Mouse (Mus musculus) macrophage (primary cell): ENCODE results near the gene Gli2. TPM values are rescaled to one million over a fixed set of nuclear protein-coding genes. Genes with fewer than 3 reads are reported as not detected.

Experiments
- H3K27ac ChIP-seq: fragments of 350-480 bp; formaldehyde crosslinking; 2 replicates; pipeline ENCODE4 v1.9.0; 2021
- H3K36me3 ChIP-seq: fragments of 350-480 bp; formaldehyde crosslinking; 2 replicates; pipeline ENCODE4 v1.9.0; 2021; ENCODE audit errors: inconsistent target
- H3K4me3 ChIP-seq: fragments of 350-480 bp; formaldehyde crosslinking; 2 replicates; pipeline ENCODE4 v1.9.0; 2021; ENCODE audit errors: inconsistent target
- H3K79me2 ChIP-seq: fragments of 350-480 bp; formaldehyde crosslinking; 2 replicates; pipeline ENCODE4 v1.9.0; 2021; ENCODE audit errors: inconsistent target
- WGBS: methylation state at CpG from one replicate; pipeline ENCODE4 v1.1.7; 2026; ENCODE audit warnings: inconsistent platforms; ENCODE audit not compliant: missing documents; 5-methylcytosine and 5-hydroxymethylcytosine counted together
- polyA plus RNA-seq: library from polyadenylated mRNA; stranded (reverse); fragments of 250-400 nt; gene quantifications from 3 replicates; pipeline ENCODE4 v1.2.4, GENCODE M21; 2018; ENCODE audit warnings: inconsistent platforms
- total RNA-seq, 78 experiments: library from RNA; depleted of rRNA; stranded (reverse); fragments of 250-400 nt; gene quantifications; 1 replicate in 9 of 78; 2 replicates in 24 of 78; 3 replicates in 43 of 78; 4 replicates in 2 of 78; pipeline ENCODE4 v1.2.4; 2018; ENCODE audit warnings: inconsistent platforms in 56 of 78

Gene Gli2
- 1 to 10 TPM in 1 of 26 experiments, not detected in 25; 1.1 TPM for total RNA-seq (2018; cell fraction: chromatin; rRNA removed)
- not detected for total RNA-seq (2018; cell fraction: cytosol; rRNA removed)
- total RNA-seq (2018; cell fraction: nucleus; rRNA removed): under 1 TPM in 1 of 26 experiments, not detected in 25; 0.48 TPM
- not detected in 3 replicates for polyA plus RNA-seq

DNA sequence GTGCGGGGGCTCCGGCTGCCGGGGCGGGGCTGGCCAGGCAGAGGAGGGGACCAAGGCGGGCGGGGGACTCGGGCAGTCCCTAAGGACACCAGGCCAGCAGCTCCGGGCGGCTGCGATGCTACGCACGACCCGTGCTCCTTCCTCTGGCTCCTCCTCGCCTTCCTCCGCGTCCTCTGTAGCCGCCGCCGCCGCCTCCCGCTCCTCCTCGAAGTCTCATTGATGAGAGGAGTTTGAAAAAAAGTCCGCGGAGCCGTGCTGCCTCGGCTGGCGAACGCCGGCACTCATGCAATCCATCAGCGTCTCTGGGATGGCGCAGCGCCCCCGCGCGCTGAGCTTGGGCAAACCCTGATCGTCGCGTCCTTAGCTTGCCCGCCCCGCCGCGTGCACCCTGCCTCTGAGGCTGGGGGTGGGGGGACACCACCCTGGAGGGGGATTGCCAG, at the start of gene Gli2:
Gene Gli2 (minus strand): TSS at position 218 of the 440 bp plus-strand sequence.
- Histone ChIP-seq H3K4me3 (no peak within 1 kb of the TSS), H3K36me3 (no peaks in the 10 kb centered on the region), H3K27ac (no peak within 1 kb of the TSS), H3K79me2 (no peaks in the 10 kb centered on the region)
- WGBS: under 1% methylated on average over 42 of the region's 42 CpGs

DNA sequence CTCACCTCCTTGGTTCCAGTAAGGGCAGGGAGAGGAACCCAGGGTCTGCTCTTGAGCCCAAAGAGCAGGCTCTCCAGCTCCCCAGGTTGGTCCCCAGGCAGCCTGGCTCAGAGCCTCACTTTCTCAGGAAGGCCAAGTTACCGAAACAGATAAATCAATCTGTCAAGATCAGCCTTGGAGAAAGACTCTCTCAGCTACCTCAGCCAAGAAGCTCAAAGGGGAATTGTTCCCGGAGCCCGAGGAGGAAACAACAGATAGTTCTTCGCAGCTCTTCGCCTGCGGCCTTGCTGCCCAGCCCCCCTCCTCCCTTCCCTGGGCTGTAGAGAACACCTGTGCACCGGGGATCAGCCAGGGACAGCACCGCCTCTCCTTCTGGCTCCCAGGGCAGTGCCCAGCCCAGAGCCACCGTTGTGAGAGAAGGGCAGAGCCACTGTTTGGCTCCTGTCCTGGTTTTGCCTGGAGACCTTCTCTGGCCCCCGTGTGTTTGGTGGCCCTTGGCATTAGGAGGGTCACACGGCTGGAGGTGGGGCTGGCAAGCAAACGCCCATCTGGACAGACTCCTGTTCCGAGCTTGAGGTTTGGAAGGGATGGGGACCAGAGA, 44.6 kb upstream of the Gli2 start:
- Histone ChIP-seq H3K36me3 (no peaks in the 10 kb centered on the region), H3K27ac (no peak overlapping the region), H3K79me2 (no peaks in the 10 kb centered on the region), H3K4me3 (no peak overlapping the region)
- WGBS: 52% methylated on average over 13 of the region's 13 CpGs

- H3K36me3 ChIP-seq: no peaks in the 10 kb centered on the region
- no peak overlapping the region for H3K27ac ChIP-seq
- no peaks in the 10 kb centered on the region for H3K79me2 ChIP-seq
- WGBS: 11% methylated on average over 8 of the region's 8 CpGs
- H3K4me3 ChIP-seq: no peak overlapping the region
Measured at GRCm38 (mm10) chr1:119093739-119094138, 40.3 kb upstream of the Gli2 start.

DNA sequence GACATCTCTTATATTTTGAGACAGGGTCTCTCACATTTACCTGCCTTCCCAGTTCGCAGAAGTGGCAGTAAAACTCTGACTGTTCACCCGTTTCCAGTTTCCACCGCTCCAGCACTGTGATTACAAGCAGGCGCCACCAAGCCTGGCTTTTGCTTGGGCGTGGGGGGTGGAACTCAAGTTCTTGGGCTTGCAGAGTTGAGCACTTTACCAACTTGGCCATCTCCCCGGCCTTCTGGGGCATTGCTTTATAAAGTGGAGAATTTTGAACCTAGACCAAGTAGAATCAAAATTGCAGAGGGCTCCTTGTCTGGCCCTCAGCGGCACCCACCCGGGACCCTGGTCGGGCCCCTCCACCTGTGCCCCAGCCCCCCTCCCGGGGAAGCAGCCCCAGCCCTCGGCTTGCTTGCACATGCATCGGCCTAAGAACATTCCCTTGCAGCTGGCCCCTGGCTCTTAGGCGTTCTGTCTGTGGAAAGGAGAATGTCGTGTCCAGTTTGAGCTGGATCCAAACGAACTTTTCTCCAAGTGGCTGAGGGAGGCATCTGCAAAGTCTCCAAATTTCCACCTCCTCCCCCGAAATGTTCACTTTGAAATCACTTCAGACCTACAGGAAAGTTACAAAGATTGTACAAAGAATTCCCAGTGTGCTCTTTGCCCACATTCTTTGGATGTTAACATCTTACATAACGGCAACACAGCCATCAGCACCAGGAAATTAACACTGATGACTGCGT, 36.6 kb upstream of the Gli2 start:
- Histone ChIP-seq H3K4me3 (no peak overlapping the region), H3K27ac (no peak overlapping the region), H3K36me3 (no peaks in the 10 kb centered on the region), H3K79me2 (no peaks in the 10 kb centered on the region)
- 90% methylated on average over 18 of the region's 18 CpGs for WGBS

GRCm38 (mm10) chr1:119087539-119087938, 34.1 kb upstream of the Gli2 start:
- Histone ChIP-seq H3K27ac (no peak overlapping the region), H3K79me2 (no peaks in the 10 kb centered on the region), H3K36me3 (no peaks in the 10 kb centered on the region), H3K4me3 (no peak overlapping the region)
- 10% methylated on average over 3 of the region's 3 CpGs for WGBS

GRCm38 (mm10) chr1:119085771-119086170, 32.4 kb upstream of the Gli2 start:
- Histone ChIP-seq H3K27ac (no peak overlapping the region), H3K36me3 (no peaks in the 10 kb centered on the region), H3K79me2 (no peaks in the 10 kb centered on the region), H3K4me3 (no peak overlapping the region)
- WGBS: 81% methylated on average over 10 of the region's 10 CpGs

GRCm38 (mm10) chr1:119083468-119083921, 30.1 kb upstream of the Gli2 start:
- 31% methylated on average over 10 of the region's 10 CpGs for WGBS
- no peaks in the 10 kb centered on the region for H3K79me2 ChIP-seq

GRCm38 (mm10) chr1:119082231-119082991, 29.0 kb upstream of the Gli2 start:
- Histone ChIP-seq H3K36me3 (no peaks in the 10 kb centered on the region), H3K79me2 (no peaks in the 10 kb centered on the region), H3K4me3 (no peak overlapping the region), H3K27ac (no peak overlapping the region)
- WGBS: 62% methylated on average over 12 of the region's 12 CpGs

More at GRCm38 (mm10) chr1:119083468-119083921, 30.1 kb upstream of the Gli2 start:
- Histone ChIP-seq H3K27ac (no peak overlapping the region), H3K36me3 (no peaks in the 10 kb centered on the region), H3K4me3 (no peak overlapping the region)

GRCm38 (mm10) chr1:119077933-119078332, 24.5 kb upstream of the Gli2 start:
- Histone ChIP-seq H3K4me3 (no peak overlapping the region), H3K79me2 (no peaks in the 10 kb centered on the region), H3K27ac (no peak overlapping the region), H3K36me3 (no peaks in the 10 kb centered on the region)
- 86% methylated on average over 7 of the region's 7 CpGs for WGBS

- Histone ChIP-seq H3K79me2 (no peaks in the 10 kb centered on the region), H3K36me3 (no peaks in the 10 kb centered on the region), H3K4me3 (no peak overlapping the region), H3K27ac (no peak overlapping the region)
- WGBS: 88% methylated on average over 4 of the region's 4 CpGs
Measured at GRCm38 (mm10) chr1:119076333-119076732, 22.9 kb upstream of the Gli2 start.

GRCm38 (mm10) chr1:119075916-119076315, 22.5 kb upstream of the Gli2 start:
- Histone ChIP-seq H3K4me3 (no peak overlapping the region), H3K27ac (no peak overlapping the region), H3K36me3 (no peaks in the 10 kb centered on the region), H3K79me2 (no peaks in the 10 kb centered on the region)
- 66% methylated on average over 2 of the region's 3 CpGs for WGBS

DNA sequence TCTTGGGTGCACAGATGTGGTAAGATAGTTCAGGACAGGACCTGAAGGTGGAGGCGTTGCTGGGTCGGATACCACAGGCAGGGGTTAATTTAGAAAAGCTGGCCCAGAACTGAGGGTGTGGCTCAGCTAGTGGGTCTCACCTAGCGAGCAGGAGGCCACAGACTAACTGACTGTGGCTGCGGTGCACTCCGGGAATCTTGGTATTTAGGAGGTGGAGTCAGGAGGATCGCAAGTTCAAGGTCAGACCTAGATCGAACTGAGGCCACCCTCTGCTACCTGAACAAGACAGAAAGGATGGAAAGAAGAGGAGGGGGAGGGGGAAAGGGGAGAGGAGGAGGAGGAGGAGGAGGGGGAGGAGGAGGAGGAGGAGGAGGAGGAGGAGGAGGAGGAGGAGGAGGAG, 22.1 kb upstream of the Gli2 start:
- Histone ChIP-seq H3K4me3 (no peak overlapping the region), H3K79me2 (no peaks in the 10 kb centered on the region), H3K27ac (no peak overlapping the region), H3K36me3 (no peaks in the 10 kb centered on the region)
- 74% methylated on average over 6 of the region's 7 CpGs for WGBS

GRCm38 (mm10) chr1:119074910-119075309, 21.5 kb upstream of the Gli2 start:
- H3K27ac ChIP-seq: no peak overlapping the region
- WGBS: 76% methylated on average over 6 of the region's 6 CpGs
- no peaks in the 10 kb centered on the region for H3K36me3 ChIP-seq
- no peak overlapping the region for H3K4me3 ChIP-seq
- H3K79me2 ChIP-seq: no peaks in the 10 kb centered on the region

DNA sequence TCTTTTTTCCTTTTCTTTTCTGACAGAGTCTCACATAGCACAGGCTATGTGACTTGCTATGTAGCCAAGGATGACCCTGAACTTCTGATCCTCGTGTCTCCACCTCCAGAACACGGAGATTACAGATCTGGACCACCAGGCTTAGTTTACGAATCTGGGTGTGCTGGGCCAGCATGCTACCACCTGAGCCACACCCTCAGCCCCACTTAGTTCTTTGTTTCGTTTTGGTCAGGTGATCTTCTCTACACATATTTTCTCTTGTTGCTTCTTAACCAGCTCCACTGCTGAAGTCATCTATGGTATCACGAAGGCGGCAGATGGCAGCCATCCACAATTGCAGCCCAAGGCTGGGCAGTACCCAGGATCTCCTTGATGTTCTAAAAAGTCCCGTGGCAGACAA, 20.5 kb upstream of the Gli2 start:
- no peak overlapping the region for H3K4me3 ChIP-seq
- H3K79me2 ChIP-seq: no peaks in the 10 kb centered on the region
- 92% methylated on average over 7 of the region's 7 CpGs for WGBS
- H3K36me3 ChIP-seq: no peaks in the 10 kb centered on the region
- H3K27ac ChIP-seq: no peak overlapping the region
